Mouse (Mus musculus) CD4-positive naive resting alpha-beta T cell, adult 76 days (primary cell): Measurements from ENCODE around the gene Tbx21. TPM values are rescaled to one million over a fixed set of nuclear protein-coding genes. Genes with fewer than 3 reads are reported as not detected.

ENCODE experiments used
- total RNA-seq: library from RNA; stranded (reverse); gene quantifications from one replicate; pipeline ENCODE4 v1.2.4, GENCODE M21; 2023

Tbx21 gene
- 1.5 TPM for total RNA-seq

DNA sequence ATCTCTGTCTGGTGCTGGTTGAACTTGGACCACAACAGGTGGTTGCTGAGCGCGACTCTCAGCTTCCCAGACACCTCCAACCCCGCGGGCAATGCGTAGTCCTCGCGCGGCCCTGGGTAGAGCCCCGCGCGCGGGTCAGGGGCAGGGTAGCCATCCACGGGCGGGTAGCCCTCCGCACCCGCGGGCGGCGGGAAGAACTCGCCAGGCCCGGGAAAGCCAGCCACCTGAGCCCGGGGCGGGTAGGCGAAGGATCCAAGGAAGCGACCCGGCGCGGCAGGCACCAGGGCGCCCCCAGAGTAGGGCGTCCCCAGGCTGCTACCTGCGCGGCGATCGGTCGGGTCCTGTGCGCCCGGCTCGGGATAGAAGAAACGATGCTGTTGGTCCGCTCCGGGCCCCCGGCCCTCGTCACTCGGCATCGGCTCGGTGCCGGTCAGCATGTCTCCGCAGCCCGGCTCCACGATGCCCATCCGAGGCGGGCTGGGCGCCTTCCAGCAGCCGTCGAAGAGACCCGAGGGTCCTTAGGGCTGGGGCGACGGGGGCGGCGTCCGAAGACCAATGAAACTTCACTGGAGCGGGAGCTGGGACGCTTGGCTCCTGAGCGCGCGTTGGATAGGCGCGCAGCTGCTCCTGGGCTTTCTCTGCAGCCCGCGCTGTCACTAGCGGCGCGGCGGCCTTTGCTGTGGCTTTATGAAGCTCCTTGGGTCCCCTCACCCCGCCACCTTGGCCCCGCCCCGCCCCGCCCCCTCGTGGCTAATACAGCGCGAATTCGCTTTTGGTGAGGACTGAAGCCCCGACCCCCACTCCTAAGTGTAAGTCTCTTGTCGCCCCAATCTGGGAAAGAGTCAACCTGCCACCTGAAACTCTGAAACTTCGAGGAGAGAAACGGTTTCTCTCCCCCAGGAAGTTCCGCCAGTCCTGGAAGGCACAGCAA lies at the start of gene Tbx21:
Gene Tbx21, minus strand, starts transcription at position 661 of the 931 bp plus-strand sequence.

DNA sequence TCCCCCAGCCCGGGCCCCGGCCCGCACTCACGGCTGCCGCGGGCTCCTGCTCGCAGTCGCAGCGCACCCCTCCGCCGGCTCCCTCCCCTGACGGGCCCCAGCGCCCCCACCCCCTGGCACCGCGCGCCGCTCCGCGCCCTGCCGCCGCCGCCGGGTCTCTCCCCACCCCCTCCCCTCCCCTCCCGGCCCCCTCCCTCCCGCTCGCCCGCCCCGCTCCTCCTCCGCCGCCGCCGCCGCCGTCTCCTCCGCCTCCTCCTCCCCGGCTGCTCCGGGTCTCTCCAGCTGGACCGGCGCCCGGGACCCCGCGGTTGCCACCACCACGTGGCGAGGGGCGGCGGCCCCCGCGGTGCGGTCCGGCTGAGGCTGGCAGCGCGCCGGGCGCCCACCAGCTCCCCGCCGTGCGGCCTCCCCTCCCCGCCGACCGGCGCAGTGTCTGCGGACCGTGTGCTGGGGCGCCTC lies 36.2 kb upstream of the Tbx21 start, which contains the start of gene Tbkbp1:
Gene Tbkbp1, minus strand, starts transcription at position 153 of the 459 bp plus-strand sequence.

DNA sequence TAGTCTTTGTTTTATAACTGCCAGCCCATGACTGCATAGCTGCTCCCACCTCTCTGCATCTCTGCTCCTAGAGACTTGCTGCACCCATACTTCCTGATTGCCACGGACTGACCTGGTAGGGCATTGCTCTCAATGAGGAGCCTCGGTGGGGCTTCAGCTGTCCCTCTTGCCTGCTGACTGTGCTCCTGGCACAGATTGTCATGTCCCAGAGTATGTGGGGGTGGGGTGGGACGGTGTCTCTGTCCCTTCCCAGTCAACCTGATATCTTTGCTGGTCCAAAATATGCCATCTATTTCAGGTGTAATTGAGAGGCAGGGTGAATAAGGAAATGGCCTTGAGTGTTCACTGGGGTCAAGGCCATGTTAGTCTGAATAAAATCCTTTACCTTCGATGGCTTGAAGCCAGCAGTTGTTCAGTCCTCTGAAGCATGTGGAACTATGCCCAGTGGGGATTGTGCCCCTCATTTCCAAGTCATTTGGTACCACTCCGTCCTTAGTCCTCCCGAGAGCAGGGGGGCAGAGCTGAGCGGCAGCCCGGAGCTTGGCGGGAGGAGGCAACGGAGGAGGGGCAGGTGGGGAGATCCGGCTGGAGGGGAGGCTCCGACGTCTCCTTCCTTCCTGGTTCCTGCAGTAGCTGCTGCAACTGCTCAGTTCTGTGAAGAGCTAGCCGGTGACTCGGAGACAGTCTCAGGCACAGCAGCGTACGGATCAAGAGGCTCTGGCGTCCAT lies 64.8 kb downstream of the Tbx21 start, which contains the start of gene Osbpl7:
Gene Osbpl7, plus strand, starts transcription at position 413 of the 728 bp plus-strand sequence.

Other genes starting within 250 kb of the Tbx21 start
- gene Cdk5rap3, start 198.8 kb downstream of the Tbx21 start, total RNA-seq, result 42.4 TPM
- not detected for gene Prr15l, start 187.2 kb downstream of the Tbx21 start, total RNA-seq
- 22.1 TPM for gene Pnpo, start 171.3 kb downstream of the Tbx21 start, total RNA-seq
- gene Sp2, start 132.4 kb downstream of the Tbx21 start, total RNA-seq, result 65.1 TPM
- 4.0 TPM for gene Sp6, start 101.9 kb downstream of the Tbx21 start, total RNA-seq
- 3.4 TPM for gene Scrn2, start 85.4 kb downstream of the Tbx21 start, total RNA-seq
- gene Lrrc46, start 73.9 kb downstream of the Tbx21 start, total RNA-seq, result not detected
- 25.7 TPM for gene Mrpl10, start 73.8 kb downstream of the Tbx21 start, total RNA-seq
- 27.0 TPM for gene Osbpl7, start 64.7 kb downstream of the Tbx21 start, total RNA-seq
- gene Tbkbp1, start 36.2 kb upstream of the Tbx21 start, total RNA-seq, result 0.53 TPM
- 116 TPM for gene Kpnb1, start 72.5 kb upstream of the Tbx21 start, total RNA-seq
- gene Npepps, start 165.3 kb upstream of the Tbx21 start, total RNA-seq, result 67.7 TPM
- gene Mrpl45, start 200.4 kb upstream of the Tbx21 start, total RNA-seq, result 9.9 TPM
- 0.12 TPM for gene Gpr179, start 236.7 kb upstream of the Tbx21 start, total RNA-seq
- 13.0 TPM for gene Socs7, start 247.2 kb upstream of the Tbx21 start, total RNA-seq